Mouse (Mus musculus): ENCODE measurements around the gene Usp30.

Usp30 gene

DNA sequence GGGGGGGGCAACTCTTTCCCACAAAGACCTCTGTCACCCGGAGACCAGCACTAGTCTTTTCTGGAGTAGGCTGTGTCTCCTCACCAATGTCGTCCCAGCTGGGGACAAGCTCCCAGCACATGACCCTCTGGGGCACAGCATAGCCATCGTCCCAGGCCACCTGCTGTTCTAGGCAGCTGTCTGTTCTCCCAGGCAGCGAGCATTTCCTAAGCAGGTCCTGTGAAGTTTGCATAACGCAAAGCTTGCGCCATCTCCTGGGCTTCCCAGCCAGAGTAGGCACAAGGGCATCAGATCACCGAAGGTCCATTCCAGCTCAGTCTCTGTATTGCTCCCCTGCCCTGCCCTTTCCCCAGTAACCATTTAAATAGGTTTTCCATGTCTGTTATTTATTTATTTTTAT lies 92.0 kb downstream of the Usp30 start:
- no peak for DNase-seq

DNA sequence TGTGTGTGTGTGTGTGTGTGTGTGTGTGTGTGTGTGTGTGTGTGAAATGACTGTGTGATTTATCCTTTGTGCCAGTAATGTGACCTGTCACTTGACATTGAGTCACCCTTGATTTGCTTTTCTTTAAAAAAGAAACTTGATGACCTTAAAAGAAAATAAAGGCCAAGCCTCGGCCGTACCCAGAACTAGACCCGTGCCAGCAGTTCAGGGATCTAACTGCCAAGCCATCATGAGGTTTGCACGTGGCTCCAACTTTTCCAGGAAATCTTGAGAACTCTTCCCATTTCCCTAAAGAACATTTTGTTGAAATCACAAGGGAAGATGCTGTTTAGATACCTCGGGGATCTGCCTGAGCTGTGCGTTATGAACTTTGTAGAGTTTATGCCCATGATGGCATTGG lies 96.2 kb downstream of the Usp30 start:
- no peak for DNase-seq

DNA sequence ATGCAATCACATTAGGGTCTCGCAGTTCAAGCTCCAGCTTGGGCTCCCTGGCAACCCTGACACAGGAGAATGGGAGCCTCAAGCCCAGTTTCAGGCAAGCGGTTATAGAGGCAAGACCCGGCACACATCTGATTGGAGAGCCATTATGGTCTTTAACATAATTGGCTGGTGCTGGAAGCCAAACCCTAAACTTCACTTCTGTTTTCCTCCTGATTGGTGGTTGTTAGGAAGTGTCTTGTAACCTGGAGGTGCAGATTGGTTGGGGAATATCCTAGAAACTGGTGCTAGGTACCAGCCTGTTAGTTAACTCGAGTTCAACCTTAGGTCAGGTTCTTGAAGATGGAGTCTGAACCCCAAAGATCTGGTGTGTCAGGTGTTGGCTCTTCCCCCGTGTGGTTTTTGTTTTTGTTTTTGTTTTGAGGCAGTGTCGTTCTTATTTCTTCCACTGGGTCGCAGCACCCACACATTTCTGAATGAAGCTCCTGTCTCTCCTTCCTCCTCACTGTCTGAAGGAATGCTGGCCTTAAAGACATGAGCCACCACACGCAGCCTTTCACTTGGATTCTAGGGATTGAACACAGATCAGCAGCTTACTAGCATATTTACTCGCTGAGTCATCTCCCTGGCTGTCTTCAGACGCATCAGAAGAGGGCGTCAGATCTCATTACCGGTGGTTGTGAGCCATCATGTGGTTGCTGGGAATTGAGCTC lies 97.0 kb downstream of the Usp30 start:
- no peak for DNase-seq

DNA sequence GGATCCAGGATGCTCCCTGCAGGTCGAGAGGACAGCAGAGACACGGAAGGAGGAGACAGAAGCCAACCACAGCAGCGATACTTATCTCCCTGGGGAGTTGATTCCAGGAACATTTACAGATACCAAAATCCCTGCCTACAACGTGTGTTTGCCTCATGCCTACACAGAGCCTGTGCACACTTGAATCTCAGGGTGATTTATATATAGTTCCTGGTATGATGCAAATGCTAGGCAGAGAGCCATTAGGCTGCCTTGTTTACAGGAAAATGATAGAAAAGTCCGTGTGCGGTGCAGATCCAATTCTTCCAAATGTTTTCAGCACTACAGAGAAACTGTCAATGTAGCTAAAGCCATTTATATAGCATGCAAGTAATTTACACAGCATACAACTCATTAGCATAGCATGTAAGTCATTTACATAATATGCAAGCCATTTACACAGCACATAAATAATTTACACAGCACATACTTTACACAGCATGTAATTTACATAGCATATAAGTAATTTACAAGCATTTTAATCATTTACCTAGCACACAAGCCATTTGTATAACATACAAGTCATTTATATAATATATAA lies 97.9 kb downstream of the Usp30 start:
- DNase-seq = no peak

DNA sequence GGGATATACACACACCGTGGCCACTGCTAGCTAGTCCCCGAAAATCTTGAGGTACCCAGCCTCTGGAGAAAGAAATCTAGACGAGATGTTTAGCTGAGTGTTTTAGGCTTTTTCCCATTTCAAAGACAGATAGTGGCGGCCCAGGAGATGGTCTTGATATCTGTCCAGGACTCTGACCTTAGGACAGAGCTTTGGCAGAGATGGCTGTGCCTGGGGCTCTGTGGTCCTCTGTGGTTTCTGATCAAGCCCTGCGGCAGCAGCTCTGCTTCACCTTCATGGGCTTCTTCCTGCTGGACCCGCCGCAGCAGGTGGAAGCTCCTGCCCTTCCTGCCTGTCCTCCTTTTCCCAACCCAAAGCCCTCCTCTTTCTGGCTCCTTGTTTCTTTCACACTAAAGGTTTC lies 105.1 kb downstream of the Usp30 start:
- DNase-seq = no peak

DNA sequence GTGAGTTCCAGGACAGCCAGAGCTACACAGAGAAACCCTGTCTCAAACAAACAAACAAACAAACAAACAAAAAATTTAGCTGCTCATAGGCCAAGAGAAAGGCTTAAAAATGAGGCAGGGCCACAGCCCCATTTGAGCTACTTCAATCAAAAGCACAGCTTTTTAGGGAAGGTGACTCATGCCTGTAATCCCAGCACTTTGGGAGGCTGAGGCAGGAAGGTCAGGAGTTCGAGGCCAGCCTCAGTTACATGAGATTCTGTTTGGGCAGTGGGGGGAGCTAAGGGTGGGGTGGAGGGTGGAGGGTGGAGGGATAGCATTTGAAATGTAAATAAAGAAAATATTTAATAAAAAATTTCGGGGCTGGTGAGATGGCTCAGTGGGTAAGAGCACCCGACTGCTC lies 107.7 kb downstream of the Usp30 start:
- no peak for DNase-seq

DNA sequence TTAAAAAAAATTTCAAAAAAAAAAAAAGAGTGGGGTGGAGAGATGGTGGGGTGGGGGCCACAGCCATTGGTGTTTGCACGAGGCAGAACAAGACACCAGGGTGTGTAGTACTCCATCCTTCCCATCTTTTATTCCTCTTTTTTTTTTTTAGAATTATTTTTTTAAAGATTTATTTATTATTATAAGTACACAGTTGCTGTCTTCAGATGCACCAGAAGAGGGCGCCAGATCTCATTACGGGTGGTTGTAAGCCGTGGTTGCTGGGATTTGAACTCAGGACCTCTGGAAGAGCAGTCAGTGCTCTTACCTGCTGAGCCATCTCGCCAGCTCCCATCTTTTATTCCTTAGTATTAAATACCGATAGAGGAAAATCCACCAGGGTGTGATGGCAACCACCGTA lies 108.2 kb downstream of the Usp30 start:
- no peak for DNase-seq

DNA sequence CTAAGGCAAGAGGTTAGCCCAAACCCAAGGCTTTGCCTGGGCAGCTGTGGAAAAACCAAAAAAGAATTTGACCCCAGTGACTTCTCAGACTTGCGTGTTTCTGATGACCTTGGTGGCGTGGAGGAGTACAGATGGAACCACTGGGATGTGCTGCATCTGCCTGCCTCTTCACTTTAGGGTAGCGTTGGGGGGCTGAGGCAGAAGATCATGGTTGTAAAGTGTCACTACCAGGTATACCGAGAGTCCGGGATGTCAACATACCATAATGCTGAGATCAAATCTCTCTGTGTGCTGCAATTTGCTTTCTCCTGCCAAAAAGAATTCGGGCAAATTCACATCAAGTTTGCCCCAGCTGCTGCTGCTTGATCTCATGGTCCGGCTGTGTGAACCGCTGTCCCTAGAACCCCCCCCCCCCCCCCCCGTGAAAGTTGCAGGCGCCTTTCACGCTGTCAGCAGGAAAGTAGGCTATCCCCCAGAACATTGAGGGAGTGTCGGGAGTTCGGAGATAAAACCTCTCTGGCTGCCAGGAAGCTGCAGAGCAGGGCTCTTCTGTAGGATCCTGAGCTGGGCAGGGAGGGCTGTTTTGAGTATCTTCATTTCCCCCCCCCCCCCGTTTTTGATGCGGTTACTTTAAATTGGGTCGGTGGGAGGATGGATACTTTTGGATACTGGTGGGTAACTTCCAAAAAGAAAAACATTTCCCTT lies 108.8 kb downstream of the Usp30 start:
- no peak for DNase-seq

Measured in lung, adult 18-20 months (tissue).